Mouse (Mus musculus) left cerebral cortex, postnatal 14 days (tissue): ENCODE measurements around the gene Cd4. TPM values are rescaled to one million over a fixed set of nuclear protein-coding genes. Genes with fewer than 3 reads are reported as not detected.

Experiments
- DNase-seq, 2 experiments: peaks; one replicate each; pipeline ENCODE4 v3.0.0; 2021 to 2022; ENCODE audit warnings: low spot score in 2 of 2, mixed read lengths in 1 of 2
- intact Hi-C: fragments of 180-260 bp; cut with DNase I; formaldehyde crosslinking; loops from one replicate; pipeline ENCODE4 v1.15.1; 2025
- long read RNA-seq, 2 experiments: library from polyadenylated mRNA; stranded (forward); transcript quantifications; one replicate each; pipeline ENCODE4 v2.0.0; 2021
- total RNA-seq, 2 experiments: library from RNA; stranded (reverse); gene quantifications; 2 replicates each; pipeline ENCODE4 v1.2.3; 2021

Gene Cd4
- 1 to 10 TPM; 1.1 to 1.5 TPM for total RNA-seq
- long read RNA-seq, experiment 1, partial matches to known transcripts = 4 of 7 reads
- long read RNA-seq, experiment 1, other reads (novel, unspliced or antisense) = 3 of 7 reads
- long read RNA-seq, experiment 2 = 0 reads

- DNase-seq = no peak
- intact Hi-C loops = no loop called here
Measured at GRCm38 (mm10) chr6:124887986-124888385, at the start of gene Cd4. Cd4 (minus strand) TSS chr6:124888221.

GRCm38 (mm10) chr6:124937493-124937892 is 49.5 kb upstream of the Cd4 start:
- intact Hi-C loops = no loop called here
- DNase-seq = no peak

GRCm38 (mm10) chr6:124936681-124937080 is 48.7 kb upstream of the Cd4 start:
- DNase-seq = no peak
- intact Hi-C loops = no loop called here

- DNase-seq = no peak
- intact Hi-C loops = loop anchor here (5.0 kb wide), 2 partner anchors 72 to 73 kb away; partner anchors contain the start of genes Gpr162 and Zfp384
Measured at GRCm38 (mm10) chr6:124934670-124935069, 46.6 kb upstream of the Cd4 start.

DNA sequence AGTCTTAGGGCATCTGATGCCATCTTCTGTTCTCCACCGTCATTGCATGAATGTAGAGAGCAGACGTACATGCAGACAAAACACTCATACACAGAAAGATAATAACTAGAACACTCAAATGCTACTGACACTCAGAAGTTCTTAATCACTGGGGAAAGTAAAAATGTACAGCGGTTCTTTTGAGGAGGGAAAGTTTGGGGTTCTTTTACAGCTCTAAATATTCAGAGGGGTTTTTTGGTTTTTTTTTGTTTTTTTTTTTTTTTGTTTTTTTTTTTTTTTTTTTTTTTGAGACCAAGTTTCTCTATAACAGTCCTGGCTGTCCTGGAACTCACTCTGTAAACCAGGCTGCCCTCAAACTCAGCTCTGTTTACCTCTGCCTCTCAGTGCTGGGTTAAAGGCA is 45.1 kb upstream of the Cd4 start:
- intact Hi-C loops = loop anchor here (5.0 kb wide), 2 partner anchors 71 to 74 kb away; partner anchors contain the start of genes Gpr162 and Zfp384
- no peak for DNase-seq

- no peak for DNase-seq
- intact Hi-C loops = loop anchor here (5.0 kb wide), 2 partner anchors 70 to 75 kb away; partner anchors contain the start of genes Gpr162 and Zfp384
Measured at GRCm38 (mm10) chr6:124932314-124932695, 44.3 kb upstream of the Cd4 start.

DNA sequence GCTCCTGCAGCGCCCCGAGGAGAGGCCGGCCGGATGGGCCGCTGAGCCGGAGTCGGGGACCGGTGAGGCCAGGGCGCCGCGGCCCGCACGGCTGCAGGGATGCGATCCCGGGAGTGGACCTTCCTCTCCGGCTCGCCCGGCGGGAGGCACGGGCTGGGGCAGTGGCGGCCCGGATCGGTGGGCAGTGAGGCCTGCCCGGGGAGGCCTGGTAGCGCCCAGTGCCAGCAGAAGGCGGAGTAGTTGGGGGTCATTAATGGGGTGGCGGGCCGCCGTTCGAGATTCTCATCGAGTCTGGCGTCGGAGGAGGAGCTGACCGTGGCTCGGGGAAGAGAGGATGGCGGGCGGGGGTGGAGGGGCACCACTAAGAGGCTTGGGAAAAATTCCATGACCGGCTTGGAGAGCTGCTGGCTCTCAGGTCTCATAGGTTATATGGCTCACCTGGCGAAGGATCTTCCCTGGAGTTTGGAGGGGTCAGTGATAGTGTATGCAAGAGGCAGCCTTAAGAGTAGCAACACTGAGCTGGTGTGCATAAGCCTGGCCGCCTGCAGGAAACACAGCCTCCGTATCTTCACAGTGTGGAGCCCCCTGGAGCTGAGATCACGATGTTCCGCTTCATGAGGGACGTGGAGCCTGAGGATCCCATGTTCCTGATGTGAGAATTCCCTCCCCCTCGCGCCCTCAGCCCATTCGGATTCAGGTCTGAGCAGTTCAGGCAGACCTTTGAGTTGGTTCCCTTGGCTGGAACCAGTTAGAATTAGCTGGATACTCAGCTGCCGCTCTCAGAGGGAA is 43.7 kb upstream of the Cd4 start:
- intact Hi-C loops = loop anchor here (5.0 kb wide), 2 partner anchors 69 to 76 kb away; partner anchors contain the start of genes Gpr162 and Zfp384
- DNase-seq = peak; percentile 65 to 86

GRCm38 (mm10) chr6:124930754-124931524 is 42.9 kb upstream of the Cd4 start, which contains the start of gene Mlf2:
Mlf2 (plus strand) TSS chr6:124931386.
- DNase-seq = peak; percentile 98 to 99
- intact Hi-C loops = loop anchor here (1.0 to 5.0 kb wide), 3 partner anchors 14 to 76 kb away; partner anchors contain the start of genes Gpr162 and Zfp384

DNA sequence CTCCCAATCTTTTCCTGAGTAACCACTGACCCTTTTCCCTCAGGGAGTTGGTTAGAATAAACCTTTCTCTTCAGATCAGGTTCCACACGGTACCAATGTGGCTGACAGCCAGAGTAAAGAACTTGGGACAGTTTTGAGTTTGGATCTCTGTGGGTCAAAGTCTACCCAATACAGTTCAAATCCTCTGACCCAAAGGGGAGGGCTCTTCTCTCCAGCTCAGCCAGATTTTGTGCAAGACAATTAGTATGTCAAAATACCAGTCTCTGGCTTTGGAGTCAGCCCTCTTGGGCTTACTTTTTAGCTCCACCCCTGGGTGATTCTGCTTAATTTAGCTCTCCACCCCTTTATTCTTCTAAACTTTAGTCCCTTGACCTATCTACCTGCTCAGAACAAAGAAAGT is 42.2 kb upstream of the Cd4 start:
- intact Hi-C loops = loop anchor here (1.0 to 5.0 kb wide), 3 partner anchors 13 to 77 kb away; partner anchors contain the start of genes Gpr162 and Zfp384
- DNase-seq = no peak

- intact Hi-C loops = no loop called here
- no peak for DNase-seq
Measured at GRCm38 (mm10) chr6:124925941-124926340, 37.9 kb upstream of the Cd4 start.

DNA sequence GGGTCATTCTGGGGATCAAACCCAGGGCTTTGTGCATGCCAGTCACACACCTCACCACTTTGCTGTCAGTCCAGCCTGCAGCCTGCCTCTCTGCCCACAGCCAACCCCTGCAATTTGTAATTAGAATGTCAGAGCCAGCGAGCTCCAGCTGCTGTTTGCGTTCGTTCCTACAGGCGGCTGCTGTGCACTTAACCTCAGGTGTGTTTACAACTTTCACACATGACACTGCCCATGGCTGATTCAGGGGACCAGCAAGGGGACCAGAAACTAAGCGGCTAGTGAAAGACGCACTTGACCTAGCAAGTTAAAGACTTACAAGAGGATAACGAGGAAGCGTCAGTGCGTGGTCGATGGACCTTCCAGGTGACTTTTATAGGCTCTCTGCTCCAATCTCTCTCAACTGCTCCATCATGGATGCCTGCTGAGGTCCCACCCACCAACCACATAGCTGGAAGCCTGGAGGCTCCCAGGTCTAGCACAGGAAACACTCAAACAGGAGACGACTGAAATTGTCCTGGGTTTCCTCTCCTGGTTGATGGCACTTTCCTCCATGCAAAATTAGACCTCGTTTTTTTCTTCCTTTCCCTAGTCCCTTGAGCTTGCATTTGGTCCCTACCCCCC is 37.3 kb upstream of the Cd4 start:
- DNase-seq = no peak
- intact Hi-C loops = no loop called here

DNA sequence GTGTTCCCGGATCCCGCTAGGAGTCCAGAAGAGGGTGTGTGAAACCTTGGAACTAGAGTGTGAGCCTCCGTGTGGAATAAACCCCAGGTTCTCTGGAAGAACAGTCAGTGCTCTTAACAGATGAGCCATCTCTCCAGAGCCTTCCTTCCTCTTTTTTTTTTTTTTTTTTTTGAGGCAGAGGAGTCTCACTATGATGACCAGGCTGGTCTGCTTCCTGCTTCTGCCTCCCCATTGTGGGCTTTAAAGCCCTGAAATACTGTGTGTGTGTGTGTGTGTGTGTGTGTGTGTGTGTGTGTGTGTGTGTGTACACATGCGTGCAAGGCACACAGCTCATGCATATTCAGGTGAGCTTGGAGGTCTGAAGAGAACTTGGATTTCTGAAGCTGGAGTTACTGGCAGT is 33.5 kb upstream of the Cd4 start:
- no peak for DNase-seq
- intact Hi-C loops = no loop called here

DNA sequence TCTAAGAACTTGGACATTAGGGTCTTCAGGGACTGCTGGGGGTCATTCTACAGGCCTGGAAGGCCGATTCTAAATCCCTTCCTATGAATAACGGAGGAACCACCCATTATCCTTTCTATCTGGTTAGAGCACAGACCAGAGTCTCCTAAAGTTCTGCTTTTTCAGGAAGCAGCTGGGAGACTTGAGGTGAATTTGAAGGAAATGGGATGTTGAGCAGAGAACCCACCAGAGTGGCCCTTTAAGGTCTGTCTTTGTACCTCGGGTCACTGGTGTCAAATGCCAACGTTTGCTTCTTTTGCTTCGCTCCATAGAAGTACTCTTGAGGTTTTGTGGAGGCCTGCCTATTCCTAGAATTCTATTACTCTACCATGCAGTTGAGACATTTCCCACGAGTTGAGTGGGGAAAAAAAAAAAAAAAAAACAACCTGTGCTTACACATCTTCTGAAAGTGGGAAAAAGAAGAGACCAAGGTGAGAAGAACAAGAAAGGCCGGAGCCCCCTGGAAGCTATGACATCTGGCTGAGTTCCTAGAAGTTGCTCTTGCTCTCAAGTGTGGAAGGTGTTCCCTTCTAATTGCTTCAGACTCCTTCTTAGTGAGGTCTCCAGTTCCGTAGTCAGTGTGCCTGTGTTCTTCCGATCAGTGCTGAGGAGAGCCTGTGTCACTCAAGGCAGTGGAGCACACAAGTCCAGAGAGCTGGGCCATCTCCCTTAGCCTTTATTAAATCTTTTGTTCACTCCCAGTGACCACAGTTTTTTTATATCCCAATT is 32.5 kb upstream of the Cd4 start:
- no peak for DNase-seq
- intact Hi-C loops = no loop called here

GRCm38 (mm10) chr6:124919695-124920317 is 31.8 kb upstream of the Cd4 start, which contains the start of gene Ptms:
Ptms (minus strand) TSS chr6:124920103.
- intact Hi-C loops = no loop called here
- DNase-seq = peak; percentile 91 to 97

GRCm38 (mm10) chr6:124918890-124919627 is 31.0 kb upstream of the Cd4 start:
- no peak for DNase-seq
- intact Hi-C loops = no loop called here

DNA sequence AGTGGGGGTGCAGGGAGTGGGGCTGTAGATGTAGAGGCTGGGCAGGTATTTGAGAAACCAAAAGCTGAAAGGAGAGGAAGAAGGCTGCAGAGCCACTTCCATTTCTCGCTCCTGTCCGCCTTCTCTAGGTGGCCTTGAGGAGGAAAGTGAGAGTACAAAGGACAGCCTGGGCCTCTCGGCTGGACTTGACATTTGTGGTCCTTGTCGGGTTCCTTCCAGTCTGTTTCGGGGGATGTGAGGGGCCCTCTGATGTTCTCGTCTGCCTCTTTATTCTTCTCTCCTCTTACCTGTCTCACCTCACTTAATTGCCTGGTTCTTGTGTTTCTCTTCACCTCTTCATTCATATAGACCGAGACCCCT is 30.3 kb upstream of the Cd4 start:
- intact Hi-C loops = no loop called here
- no peak for DNase-seq

GRCm38 (mm10) chr6:124917518-124918330 is 29.7 kb upstream of the Cd4 start:
- intact Hi-C loops = loop anchor here (1.0 to 2.0 kb wide), 2 partner anchors 13 to 61 kb away; partner anchors contain the start of gene P3h3
- peak; percentile 90 to 93 for DNase-seq
